Mouse (Mus musculus): ENCODE results near the gene Nipal4.
"Not testable (repeated sequence)": the region's sequence is repeated elsewhere in the genome, so short reads cannot be mapped to it uniquely, and the experiment has no call there.

Nipal4 gene

DNA sequence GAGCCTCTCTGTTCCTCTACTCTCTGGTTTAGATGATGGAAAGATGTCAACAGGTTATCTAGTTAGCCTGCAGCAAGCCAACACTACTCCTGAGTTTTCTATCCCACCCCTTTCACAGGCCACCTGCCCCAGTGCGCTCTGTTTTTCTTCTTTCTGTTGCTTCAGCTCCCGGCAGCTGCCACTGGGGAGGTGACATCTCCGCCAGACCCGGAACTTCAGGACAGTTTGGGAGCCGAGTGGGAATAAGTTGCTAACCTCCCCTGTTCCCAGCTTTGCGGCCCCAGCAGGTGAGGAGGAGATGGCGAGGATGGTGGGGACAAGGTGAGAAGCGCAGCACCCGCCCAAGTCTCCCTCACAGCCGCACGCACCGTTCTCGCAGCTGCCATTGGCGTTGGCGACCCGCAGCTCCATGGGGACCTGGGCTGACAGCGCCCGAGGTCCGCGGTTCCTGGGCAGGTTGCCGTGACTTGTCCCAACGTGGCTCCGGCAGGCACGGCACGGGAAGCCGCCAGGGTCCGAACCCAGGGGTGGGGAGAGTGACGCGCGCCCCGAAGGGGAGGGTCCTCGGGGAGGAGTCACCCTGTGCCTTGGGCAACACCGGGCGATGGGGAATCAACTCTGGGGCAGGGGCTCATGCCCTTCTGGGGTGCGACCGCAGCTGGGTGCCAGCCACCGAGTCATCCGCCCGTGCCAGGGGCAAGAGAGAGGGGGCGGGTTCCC is at the start of gene Nipal4:
Gene Nipal4, minus strand, starts transcription at position 643 of the 720 bp plus-strand sequence.
- DNase-seq (ENCODE audit: low spot score), result no peak

DNA sequence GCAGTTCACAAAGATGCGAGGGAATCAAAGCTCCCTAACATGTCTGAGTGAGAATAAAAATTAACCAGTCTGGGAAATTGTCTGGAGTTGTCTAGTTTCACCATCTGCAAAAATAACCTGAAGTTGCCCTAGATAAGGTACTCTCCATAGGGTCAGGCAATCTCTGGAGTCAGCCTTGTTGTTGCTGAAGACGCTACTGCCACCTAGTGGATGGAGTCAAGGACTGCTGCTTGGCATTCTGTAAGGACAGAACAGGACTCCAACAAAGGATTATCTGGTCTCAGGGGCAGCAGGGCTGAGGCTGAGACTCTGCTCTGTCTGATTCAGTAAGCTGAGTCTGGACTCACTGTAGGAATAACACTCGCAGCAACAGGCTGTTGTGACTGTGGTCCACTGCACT is 49.0 kb upstream of the Nipal4 start:
- DNase-seq (ENCODE audit: low spot score), result peak; percentile 45

DNA sequence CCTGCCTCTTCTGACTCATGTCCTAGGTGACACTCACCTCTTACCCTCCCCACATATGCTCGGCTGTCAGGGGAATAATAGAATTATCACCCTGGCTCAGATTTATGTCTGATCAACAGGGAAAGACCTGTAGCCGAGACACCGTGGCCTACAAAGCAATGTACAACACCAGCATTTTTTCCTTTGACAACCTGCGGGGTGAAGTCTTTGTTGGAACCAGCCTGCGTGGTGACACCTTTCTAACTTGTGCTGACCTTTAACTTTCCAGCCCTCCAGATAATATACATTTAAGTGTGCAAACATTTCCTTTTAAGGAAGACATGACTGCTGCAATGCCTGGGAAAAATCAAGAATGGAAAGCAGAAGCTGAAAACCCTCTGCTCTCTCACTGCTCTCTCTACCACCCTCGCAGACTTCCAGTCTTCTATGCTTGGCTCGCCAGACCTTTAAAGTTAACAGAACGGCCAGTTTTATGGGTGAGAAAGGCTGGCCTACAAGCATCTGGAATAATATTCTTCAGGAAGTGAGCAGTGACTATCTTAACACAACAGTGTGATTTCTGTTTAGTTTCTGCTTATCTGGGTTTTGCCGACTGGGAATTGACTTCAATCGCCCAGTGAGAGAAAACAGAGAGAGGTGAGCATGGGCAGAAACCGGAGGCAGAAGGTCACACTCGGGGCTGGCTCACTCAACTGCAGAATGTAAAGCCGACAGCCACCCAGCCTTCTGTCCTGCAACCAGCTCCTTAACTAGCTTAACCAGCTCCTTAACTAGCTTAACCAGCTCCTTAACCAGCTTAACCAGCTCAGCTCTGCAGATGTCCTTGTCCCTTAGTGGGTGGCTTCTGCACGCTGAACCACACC is 48.3 kb upstream of the Nipal4 start:
- DNase-seq (ENCODE audit: low spot score), result no peak

DNA sequence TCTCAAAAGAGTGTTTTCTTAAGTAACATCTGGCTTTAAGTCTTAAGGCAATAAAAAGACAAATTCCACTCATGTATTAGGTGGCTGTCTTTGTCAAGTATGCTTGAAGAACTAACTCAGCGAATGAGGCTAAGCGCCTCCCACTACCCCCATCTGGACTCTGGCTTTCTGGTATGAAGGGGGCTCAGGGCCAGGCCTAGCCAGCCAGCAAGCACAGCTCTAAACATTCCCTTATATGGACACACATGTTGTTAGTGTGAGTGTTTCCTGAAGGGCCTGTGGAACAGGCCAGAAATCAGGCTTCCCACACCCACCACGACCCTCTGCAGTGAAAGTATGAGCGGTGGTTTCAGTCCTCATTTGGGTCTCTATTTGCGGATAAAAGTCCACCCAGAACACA is 47.5 kb upstream of the Nipal4 start:
- peak; percentile 20 for DNase-seq (ENCODE audit: low spot score)

DNA sequence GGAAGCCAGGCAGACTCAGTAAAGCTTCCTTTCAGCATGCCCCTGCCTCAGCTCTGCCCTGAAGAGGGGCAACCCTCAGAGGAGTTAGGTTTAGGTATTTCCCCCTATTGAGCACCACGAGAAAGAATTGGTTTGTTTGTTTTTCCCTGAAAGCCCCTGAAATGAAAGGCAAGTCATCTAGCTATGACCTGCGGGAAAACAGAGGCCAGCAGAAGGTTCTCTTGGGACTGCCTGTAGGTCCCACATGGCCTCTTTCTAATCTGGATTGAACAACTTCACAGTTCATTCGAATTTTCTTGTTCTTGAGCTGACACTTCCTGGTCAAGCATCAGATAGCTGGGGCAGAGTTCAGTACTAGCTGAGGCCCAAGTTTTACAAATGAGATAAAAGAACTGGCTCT is 45.5 kb upstream of the Nipal4 start:
- DNase-seq (ENCODE audit: low spot score), result no peak

DNA sequence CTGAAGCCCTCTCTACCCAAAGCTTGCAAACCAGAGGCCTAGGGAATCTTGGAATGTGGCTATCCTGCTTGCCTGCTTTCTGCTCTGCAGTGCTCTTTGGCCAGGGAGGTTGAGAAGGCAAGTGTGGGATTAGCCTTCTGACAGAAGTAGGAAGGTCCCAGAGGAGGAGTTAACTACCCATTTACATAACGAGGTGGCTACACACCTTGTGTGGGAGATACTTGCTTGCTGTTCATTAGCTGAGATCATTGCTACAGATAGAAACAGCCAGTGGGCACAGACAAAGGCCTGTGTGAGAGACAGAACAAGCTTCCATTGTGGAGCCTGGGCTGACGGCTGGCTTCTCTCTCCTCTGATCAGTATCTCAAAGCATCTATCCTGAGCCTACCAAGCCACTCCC is 43.6 kb upstream of the Nipal4 start:
- DNase-seq (ENCODE audit: low spot score), result no peak

DNA sequence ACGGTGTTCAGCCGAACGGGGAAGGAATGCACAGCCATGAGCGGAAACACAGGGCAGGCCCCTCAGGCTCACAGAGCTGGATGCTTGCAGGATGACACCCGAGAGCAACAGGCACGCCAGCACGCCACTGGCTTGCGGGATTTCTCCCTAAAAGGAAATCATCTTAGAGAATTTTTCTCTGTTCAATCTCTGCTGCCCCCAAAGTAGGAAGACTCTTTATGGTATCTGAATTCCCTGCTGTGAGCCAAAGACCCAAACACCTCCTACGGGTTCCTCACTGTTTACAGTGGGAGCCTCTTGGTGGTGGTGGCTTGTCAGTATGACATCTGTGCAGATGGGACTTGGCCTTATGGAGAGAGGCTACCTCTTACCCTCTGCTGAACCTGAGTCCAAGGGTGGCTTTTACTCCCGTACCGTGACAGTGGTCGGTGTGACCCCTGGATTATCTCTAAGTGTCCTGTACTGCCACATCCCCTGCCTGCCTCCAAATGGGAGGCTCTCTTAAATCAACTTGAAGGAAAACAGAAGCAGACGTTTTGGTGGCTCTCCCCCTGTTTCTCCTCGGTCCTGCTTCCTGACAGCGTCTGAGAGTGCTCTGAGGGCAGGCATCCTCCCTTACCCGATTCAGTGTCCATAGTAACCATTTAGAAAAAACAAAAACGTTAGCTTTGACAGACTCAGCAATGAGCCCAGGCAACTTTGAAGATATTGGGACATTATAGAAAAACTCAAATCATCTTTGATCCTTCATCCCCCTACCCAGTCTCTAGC is 39.5 kb upstream of the Nipal4 start:
- no peak for DNase-seq (ENCODE audit: low spot score)

DNA sequence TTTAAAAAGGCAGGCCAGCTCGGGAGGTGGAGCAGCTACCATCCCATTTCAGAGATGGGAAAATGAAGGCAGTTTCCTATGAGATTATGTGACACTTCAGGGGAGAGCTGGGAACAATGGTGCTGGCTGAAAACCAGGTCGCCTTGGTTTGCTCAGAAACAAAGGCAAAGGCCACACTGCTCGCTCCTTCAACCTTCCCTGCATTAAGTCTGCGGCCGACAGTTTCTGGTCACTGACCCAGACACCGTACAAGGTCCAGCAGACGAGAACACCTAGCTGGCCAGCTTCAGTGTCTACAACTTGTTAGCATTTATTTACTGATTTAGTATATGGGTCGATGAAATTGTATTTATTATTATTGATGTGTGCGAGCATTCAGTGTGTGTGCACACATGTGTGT is 38.5 kb upstream of the Nipal4 start:
- DNase-seq (ENCODE audit: low spot score), result no peak

DNA sequence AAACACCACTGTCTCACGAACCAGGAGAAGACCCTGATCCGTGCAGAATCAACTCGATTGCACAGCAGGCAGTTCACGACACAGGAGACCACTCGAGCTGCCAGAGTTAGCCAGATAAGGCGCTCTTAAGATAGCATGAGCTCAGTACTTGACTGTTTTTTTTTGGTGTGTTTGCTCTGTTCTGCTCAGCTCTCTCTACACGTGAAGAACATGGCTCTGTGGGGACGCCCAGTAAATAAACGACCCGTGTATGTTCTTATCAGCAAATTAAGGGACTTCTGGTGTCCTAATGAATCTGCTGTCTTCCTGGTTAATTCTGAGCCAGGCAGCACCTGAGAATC is 36.2 kb upstream of the Nipal4 start:
- DNase-seq (ENCODE audit: low spot score), result no peak

DNA sequence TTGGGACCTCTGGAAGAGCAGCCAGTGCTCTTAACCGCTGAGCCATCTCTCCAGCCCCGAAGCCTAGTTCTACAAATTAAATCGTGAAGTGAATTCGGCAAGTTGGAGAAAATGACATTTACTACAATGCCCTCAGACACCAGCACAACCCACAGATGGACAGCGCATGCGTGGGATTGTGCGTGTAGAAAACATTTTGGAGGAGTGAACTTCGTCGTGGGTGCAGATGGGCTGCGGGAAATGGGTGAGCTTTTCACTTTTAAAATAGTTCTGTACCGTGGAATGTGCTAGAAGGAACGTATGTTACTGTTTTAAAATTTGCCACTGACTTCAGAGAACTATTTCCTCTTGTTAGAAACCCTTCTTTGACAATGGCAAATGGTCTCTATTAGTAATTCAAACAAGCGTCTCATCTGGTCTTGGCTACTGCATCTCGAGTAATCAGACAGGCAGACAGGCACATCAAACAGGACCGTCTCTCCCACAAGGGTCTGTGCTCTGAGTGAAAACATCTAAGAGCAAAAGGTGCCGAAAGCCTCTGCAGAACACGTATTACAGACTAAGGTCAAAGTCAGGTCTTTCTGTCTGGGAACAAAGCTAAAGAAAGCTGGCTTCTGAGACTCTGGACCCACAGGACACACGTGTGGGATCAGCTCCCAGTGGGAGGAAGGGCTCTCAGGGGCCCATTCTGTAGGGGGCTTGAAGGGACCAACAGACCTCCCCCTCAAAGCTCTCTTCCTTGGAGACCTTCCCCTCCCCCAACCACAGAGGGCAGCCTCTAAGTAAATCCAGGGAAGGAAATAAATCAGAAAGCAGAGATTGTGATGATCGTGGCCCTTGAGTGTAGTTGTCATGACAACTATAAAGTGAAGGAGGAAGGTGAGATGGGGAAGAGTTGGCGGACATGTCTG is 35.6 kb upstream of the Nipal4 start:
- DNase-seq (ENCODE audit: low spot score), result no peak

DNA sequence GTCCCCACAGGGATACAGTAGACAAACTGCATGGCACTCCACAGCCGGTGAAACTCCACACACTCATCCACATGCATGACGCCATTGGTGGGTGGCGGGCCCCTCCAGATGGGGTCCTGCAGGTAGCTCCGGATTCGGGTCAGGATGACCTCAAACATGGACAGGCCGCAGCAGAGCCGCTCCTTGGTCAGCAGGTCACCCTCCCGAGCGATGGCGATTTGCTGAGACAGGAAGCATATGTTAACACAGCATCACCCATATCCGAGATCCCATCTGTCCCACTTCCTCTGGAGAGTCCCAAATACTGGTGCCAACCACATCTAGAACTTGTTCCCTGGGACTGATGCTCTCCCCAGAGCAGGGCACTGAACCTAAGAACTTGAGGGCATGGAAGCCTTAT is 34.4 kb upstream of the Nipal4 start:
- no peak for DNase-seq (ENCODE audit: low spot score)

DNA sequence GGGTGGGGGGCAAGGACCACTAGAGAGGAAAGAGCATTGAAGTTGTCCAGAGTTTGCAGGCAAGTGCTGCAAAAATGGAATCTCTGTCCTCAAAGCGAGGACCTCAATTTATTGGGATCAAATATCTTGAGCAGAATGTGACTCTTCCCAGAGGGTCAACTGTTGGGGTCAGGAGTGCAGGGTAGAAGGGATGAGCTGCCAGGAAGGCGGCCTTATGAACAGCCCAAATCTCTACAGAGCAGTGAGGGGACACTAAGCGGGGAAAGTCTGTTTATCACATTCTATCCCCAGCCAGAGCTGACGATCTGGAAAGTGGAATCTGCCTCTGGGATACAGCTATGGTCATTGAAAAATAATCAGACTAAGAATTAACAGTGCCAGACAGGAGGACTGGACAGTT is 27.9 kb upstream of the Nipal4 start:
- DNase-seq (ENCODE audit: low spot score), result no peak

DNA sequence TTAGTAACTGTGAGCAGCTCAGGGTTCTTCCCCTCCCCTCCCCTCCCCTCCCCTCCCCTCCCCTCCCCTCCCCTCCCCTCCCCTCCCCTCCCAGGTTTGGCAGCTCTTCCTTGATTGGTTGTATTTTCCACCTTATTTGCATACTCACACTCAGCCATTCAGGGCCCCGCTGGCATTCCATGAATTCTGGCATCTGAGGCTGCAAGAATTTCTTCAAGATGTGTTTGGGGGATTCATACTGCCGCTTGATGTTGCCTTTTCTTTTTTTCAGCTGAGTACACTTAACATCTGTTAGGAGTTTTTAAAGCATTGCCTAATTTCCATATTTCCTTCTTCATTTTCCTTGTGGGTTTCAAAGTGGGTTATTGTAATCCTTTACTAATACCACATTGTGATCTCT is 22.0 kb upstream of the Nipal4 start:
- no peak for DNase-seq (ENCODE audit: low spot score)

DNA sequence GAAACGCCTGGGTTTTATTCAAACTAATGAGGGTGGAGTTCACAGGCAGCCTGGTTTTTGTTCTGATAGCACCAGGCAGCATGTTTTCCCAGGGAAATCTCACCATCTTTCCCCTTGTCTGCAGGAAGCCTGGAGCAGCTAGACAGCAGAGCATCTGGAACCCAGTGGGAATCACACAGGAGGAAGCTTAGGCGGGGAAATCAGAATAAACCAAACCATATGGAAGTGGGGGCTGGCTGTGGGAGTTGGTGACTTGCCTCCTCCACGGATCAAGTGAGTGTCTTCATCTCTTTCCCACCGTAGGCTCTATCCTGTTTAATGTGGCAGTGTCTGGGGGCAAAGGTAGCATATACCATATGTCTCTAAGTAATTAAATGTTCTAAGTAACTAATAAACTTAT is 19.2 kb upstream of the Nipal4 start:
- no peak for DNase-seq (ENCODE audit: low spot score)

DNA sequence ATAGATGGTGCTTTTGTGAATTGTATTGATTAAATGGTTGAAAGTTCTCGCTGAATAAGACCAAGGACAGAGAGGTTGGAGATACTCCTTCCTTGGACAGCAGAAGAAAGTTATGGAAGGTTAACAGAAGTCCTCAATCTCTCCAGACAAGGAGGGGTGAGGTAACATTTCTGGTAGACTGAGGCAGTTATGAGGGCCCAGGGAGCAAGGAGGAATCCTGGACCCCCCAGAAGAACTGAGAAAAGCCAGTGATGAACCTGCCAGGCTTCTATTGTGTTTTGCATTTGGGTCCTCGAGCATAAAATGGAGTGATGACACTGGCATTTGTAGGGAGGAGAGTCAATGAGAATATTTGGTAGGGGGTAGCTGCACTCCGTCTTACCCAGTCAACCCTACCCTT is 18.6 kb upstream of the Nipal4 start:
- no peak for DNase-seq (ENCODE audit: low spot score)

DNA sequence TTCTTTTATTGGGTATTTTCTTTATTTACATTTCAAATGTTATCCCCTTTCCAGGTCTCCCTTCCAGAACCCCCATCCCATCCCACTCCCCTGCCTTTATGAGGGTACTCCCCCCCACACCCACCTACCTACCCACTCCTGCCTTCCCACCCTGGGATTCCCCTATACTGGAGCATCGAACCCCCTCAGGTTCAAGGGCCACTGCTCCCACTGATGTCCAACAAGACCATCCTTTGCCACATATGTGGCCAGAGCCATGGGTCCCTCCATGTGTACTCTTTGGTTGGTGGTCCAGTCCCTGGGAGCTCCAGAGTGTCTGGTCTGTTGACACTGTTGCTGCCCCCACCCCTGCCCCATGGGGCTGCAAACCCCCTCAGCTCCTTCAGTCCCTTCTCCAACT is 15.7 kb upstream of the Nipal4 start:
- DNase-seq (ENCODE audit: low spot score), result not testable (repeated sequence)

DNA sequence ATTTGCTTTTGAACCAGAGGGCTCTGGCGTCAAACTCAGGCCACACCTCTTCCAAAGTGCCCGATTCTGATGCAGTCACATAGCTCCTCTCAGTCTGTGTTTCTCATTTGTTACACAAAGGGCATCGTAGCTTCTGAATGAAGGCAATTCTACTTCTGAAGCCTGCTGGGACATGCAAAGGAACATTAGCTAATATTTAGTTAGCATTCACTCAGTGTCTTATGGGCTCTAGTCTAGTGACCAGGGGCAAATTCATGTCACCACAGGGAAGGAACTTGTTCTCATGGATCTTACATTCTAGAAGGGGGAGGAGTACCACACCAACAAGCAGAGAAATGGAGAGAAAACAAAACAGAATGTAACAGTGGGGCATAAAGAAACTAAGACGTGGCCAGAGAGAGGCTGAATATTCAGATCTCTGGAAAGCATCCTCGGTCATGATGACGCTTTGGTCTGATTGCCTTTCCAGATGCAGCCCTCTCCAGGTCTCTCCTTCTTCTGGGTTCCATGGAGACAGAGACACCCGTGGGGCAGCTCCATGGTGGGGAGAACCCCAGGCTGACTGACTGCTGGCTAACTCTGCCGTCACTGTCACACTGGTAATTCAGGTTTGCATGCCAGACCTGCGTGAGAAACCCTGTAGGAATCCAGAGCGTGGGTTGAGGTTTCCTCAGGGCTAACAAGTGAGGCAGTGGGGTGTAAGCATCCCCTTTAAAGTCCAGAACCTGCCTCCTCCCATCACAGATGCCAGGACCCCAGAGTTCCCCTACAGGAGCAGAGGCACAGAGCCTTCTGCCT is 11.1 kb upstream of the Nipal4 start:
- no peak for DNase-seq (ENCODE audit: low spot score)

DNA sequence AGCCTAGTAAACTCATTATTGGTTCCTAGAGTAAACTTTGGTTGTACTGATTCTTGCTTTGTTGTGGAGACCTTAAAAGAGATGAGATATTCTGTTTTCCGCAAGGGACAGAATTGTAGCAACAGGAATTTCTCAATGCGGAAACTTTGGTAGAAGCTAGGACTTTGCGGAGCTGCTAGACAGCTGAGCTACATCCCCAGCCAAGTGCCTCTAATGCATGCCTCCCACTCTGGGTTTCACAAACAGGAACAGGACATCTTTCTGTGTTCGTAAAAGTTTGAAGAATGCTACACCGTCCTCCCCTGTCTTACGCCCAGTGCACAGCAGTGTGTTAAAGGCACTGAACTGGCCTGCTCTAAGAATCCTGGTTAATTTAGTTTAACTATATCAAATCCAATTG is 9.8 kb upstream of the Nipal4 start:
- no peak for DNase-seq (ENCODE audit: low spot score)

DNA sequence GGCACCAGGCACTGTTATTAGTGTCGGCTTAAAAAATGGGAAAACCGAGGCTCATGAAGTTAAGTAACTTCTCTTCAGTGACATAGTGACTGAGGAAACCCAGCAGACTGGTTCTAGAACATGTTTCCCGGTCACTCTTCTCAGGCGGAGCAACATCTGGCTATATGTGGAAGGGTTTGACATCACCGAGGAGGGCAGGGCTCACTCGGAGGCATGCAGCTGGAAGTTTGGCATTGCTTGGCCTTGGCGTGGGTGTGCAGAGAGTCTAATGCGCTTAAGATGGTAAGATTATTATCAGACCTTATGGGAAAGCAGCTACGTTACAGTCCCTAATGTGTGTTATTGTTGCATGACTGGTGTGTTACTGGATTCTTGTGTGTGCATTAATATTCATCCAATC is 5.8 kb upstream of the Nipal4 start:
- DNase-seq (ENCODE audit: low spot score), result no peak

DNA sequence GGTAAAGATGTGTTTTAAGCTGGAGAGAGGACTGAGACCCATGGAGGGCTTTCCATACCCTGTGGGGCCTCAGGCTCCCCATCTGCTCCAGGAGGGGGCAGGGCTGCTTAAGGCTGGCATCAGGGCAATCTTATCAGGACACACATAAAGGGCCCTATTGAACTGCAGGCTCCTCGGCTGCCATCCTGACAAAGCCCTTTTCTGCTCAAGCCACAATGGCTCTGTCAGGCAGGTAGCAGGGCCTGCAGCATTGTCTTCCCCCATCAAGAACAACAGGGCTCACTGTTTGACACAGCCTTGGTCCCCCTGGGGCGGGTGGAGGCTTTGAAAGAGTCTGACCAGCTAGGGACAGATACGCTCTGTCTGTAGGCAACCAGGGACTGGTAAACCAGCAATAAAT is 3.6 kb upstream of the Nipal4 start:
- no peak for DNase-seq (ENCODE audit: low spot score)

DNA sequence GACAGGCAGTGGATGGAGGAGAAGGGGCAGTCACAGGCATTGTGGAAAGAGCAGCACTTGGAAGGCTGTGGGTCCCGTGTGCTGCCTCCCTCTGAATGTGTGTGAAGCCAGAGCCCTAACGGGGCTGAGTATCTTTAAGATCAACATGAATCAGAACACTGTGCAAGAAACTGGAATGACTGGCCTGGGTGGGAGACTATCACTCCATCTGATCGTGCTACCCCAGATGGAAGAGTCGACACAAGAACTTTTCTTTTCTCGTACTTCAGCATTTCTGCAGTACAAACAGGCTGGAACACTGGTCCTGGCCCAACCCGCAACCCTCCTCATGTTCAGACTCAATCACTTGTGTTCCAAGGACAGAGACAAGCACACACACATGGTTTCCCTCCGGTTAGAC is 2.2 kb upstream of the Nipal4 start:
- DNase-seq (ENCODE audit: low spot score), result no peak
